Mouse (Mus musculus): Measurements from ENCODE around the gene Limk2.

Gene Limk2

GRCm38 (mm10) chr11:3408997-3409732, at the start of gene Limk2:
Gene Limk2, minus strand, starts transcription at chr11:3409189.
- DNase-seq (ENCODE audit: inconsistent age in 2 of 2, low spot score in 1 of 2) = peak; percentile 92 to 97

DNA sequence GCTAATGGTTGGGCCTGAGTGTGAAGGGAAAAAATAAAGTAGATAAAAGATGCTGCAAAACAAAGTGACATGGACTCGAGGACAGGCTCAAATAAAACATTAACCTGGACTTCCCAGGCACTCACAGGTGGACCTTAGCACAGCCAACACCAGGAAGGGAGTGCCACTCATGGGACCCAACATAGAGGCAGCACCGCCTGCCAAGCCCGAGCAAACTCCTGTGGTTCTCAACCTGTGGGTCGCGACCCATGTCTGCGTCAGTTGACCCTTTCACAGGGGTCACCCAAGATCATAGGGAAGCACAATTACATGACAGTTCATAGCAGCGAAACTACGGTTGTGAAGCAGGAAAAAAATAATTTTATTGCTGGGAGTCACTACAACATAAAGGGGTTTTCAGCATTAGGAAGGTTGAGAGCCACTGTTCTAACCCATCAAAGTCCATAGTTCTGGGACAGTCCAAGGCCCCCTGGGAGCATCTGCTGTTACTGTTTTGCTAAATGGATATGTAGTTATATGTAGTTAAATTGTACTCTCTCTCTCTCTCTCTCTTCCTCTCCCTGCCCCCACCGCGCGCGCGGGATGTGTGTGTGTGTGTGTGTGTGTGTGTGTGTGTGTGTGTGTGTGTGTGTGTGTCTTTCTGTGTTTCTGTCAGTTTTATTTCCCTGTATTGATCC, 49.6 kb upstream of the Limk2 start:
- DNase-seq (ENCODE audit: inconsistent age in 2 of 2, low spot score in 1 of 2) = no peak

GRCm38 (mm10) chr11:3456354-3456753, 47.4 kb upstream of the Limk2 start:
- peak; percentile 64 to 83 for DNase-seq (ENCODE audit: inconsistent age in 2 of 2, low spot score in 1 of 2)

- DNase-seq (ENCODE audit: inconsistent age in 2 of 2, low spot score in 1 of 2) = no peak
These were observed 45.5 kb upstream of the Limk2 start for GRCm38 (mm10) chr11:3454506-3454905.

DNA sequence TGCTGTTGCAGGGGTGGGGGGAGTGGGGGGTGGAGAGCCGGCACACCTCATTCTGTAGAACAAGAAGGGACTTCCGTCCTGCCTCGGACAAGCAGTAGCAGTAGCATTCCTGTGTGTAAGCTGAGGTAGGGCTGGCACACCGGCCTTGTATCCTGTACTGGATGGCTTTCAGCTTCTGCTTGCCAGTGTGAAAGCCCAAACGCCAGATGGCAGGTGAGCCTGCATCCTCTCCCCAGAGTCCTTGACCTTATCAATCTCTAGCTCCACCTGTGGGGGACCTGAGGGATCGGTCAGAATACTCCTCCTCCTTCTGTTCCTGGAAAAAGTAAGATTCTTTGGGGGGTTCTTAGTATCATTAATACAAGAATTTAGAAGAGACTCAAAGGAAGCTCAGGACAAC, 44.5 kb upstream of the Limk2 start:
- peak in 1 of 2 experiments; percentile 43 for DNase-seq (ENCODE audit: inconsistent age in 2 of 2, low spot score in 1 of 2)

DNA sequence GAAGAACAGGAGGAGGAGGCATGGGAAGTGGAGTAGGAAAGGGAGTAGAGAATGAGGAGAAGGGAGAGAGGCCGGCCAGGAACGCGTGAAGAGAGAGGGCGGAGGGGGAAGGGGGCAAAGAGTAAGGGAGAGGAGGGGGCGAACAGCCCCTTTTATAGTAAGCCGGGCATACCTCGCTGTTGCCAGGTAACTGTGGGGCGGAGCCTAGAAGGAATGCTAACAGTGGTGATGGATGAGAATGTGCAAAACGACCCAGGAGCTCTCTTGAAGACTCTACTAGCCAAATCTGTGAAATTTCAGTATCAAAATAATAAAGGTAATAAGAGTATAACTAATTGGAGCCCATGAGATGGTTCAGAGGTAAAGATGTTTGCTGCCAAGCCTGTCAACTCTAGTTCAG, 43.8 kb upstream of the Limk2 start:
- peak in 1 of 2 experiments; percentile 44 for DNase-seq (ENCODE audit: inconsistent age in 2 of 2, low spot score in 1 of 2)

DNA sequence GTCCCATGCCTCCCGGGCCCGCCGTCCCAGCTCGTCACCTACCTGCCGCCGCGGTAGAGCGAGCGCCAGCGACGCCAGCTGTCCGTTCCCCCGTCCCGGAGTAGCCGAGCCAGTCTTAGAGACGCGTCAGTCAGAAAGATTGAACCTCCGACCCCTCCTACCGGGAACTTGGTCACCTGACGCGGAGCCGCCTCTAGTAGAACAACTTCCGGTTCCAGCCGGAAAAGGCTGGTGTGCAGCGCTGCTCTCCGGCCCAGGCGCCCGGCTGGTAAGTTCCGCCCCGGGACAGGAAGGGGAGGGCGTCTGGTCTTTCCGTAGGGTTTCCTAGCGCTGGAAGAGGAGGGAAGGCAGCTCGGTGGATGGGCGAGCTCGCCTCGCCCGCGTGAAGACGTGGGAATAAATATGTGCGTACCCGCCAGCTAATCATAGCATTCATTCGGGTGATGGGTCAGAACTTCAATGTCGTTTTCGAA, 43.2 kb upstream of the Limk2 start, which contains the start of gene Rnf185:
Rnf185 (minus strand) TSS at position 197 of the 473 bp plus-strand sequence.
- peak; percentile 97 to 98 for DNase-seq (ENCODE audit: inconsistent age in 2 of 2, low spot score in 1 of 2)

- no peak for DNase-seq (ENCODE audit: inconsistent age in 2 of 2, low spot score in 1 of 2)
These were observed 42.7 kb upstream of the Limk2 start for GRCm38 (mm10) chr11:3451701-3452163.

- peak in 1 of 2 experiments; percentile 19 for DNase-seq (ENCODE audit: inconsistent age in 2 of 2, low spot score in 1 of 2)
These were observed 35.9 kb upstream of the Limk2 start for GRCm38 (mm10) chr11:3444875-3445274.

DNA sequence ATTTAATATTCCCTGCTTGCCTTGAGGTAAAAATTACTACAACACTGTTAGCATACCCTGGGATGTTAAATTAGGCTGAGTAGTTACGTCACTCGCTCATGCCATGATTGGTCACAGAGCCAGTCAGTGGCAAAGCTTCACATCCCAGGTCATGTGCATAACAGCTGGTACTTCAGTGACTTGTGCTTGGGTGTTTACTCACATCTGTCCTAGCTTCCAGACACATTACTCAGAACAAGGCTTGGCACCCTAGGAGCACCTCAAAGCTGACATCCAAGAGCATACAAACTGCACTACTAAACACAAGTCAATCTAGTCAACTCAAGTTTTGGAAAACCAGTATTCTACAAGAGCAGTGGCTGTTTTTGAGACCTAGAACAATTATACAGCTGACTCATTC, 34.1 kb upstream of the Limk2 start:
- DNase-seq (ENCODE audit: inconsistent age in 2 of 2, low spot score in 1 of 2) = no peak

DNA sequence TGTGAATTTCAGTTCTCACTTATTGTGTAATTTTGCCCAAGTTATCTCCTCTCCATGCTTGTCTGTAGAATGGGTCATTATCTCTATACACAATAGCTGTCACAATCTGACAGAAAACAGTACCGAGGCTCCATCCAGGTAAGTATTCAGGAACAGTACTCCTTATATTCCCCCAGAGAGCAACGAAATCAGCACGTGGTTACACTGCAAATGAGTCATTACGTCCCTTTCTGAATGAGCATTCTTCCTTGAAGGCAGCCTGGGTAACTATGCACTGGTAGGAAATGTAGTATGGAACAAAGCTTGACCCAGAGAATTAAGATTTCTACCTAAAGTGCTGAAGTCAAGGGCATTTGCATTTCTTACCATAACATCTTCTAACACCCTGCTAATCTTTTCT, 33.7 kb upstream of the Limk2 start:
- no peak for DNase-seq (ENCODE audit: inconsistent age in 2 of 2, low spot score in 1 of 2)

GRCm38 (mm10) chr11:3441696-3442443, 32.9 kb upstream of the Limk2 start:
- peak in 1 of 2 experiments; percentile 70 for DNase-seq (ENCODE audit: inconsistent age in 2 of 2, low spot score in 1 of 2)

GRCm38 (mm10) chr11:3437621-3438020, 28.6 kb upstream of the Limk2 start:
- no peak for DNase-seq (ENCODE audit: inconsistent age in 2 of 2, low spot score in 1 of 2)

DNA sequence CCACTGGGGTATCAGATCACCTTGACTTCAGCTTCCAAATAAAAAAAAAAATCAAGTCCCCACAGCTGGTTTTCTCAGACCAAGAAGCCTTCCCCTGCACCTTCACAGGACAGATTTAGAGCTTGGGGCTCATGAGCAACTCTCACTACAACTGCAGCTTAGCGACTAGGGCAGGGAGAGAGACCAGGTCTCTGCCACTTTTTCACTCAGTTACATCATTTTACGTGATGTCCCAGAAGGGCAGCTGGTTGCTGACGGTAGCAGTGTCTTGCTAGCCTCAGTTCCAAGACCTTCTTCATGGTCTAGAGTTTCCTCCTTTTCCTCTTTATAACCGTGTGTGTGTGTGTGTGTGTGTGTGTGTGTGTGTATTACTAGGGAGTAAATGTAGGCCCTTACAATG, 24.8 kb upstream of the Limk2 start:
- no peak for DNase-seq (ENCODE audit: inconsistent age in 2 of 2, low spot score in 1 of 2)

GRCm38 (mm10) chr11:3431976-3432603, 23.1 kb upstream of the Limk2 start:
- peak; percentile 65 to 88 for DNase-seq (ENCODE audit: inconsistent age in 2 of 2, low spot score in 1 of 2)

DNA sequence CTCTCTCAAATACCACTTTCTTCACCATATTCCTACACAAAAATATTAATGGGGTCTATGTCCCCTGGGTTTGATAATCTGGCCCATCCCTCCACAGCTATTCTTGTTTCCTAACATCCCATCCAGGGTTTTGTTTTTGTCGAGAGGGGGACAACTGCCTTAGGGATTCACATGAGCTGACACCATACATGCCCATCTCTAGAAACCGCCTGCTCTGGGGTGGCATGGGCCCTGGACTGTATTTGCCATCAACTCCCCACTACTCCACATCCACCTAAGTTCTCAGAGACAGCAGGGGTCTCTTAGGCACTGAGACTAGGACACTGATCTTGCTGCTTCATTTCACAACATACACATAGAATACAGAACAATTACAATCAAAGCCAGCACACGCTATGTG, 22.5 kb upstream of the Limk2 start:
- DNase-seq (ENCODE audit: inconsistent age in 2 of 2, low spot score in 1 of 2) = no peak

- DNase-seq (ENCODE audit: inconsistent age in 2 of 2, low spot score in 1 of 2) = no peak
These were observed 19.6 kb upstream of the Limk2 start for GRCm38 (mm10) chr11:3428632-3429031.

GRCm38 (mm10) chr11:3427697-3428230, 18.8 kb upstream of the Limk2 start:
- DNase-seq (ENCODE audit: inconsistent age in 2 of 2, low spot score in 1 of 2) = no peak

- DNase-seq (ENCODE audit: inconsistent age in 2 of 2, low spot score in 1 of 2) = peak in 1 of 2 experiments; percentile 65
These were observed 13.3 kb upstream of the Limk2 start for GRCm38 (mm10) chr11:3422242-3422641.

DNA sequence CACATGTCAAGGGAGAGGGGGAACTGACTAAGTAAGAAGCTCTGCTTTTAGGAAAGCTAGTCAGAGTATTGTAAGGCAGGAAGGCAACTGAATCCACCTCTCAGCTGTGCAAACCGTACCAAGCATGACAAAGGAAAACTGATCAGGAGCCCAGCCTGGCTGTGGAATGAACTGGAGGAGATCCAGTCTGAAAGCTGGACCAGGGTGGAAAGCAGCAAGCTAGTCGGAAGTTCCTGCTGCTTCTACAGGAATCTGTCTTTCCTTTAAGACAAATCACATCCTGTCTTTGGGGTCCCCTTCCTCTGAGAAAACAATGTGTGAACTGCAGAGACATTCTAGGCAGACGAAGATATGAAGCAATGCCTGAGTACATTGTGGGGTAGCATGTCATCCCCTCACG, 9.8 kb upstream of the Limk2 start:
- DNase-seq (ENCODE audit: inconsistent age in 2 of 2, low spot score in 1 of 2) = peak in 1 of 2 experiments; percentile 37

- no peak for DNase-seq (ENCODE audit: inconsistent age in 2 of 2, low spot score in 1 of 2)
These were observed 8.8 kb upstream of the Limk2 start for GRCm38 (mm10) chr11:3417795-3418194.

All from adrenal gland, adult (tissue).